Mouse (Mus musculus): ENCODE data around the gene Camta2. TPM values are rescaled to one million over a fixed set of nuclear protein-coding genes. Genes with fewer than 3 reads are reported as not detected.

Camta2 gene
- polyA plus RNA-seq, 2 experiments = 2.1 to 2.7 TPM

- Histone ChIP-seq H3K4me3 (ENCODE audit: insufficient read depth in 1 of 2, low read depth in 2 of 2, low read length in 2 of 2) (peak overlapping the region; percentile 79 to 93), H3K4me2 (ENCODE audit: low read depth) (peak overlapping the region; percentile 91), H3K27ac (peak overlapping the region; percentile 89), H3K36me3 (replicated peaks; ENCODE audit: control insufficient read depth, insufficient read depth, low read depth) (peaks cover 12% of the 10 kb centered on the region), H3K4me1 (replicated peaks; ENCODE audit: control insufficient read depth in 2 of 2, insufficient read depth in 2 of 2, low read length in 1 of 2) (peaks cover 9 to 12% of the 10 kb centered on the region in 2 experiments), H3K27me3 (ENCODE audit: control insufficient read depth, insufficient read depth, low read length) (no peaks in the 10 kb centered on the region), H3K9ac (replicated peaks) (peak overlapping the region; percentile 81), H3K9me3 (ENCODE audit: control insufficient read depth, low read length) (no peaks in the 10 kb centered on the region)
- WGBS (ENCODE audit: insufficient replicate concordance) = under 1% methylated on average over 15 of the region's 15 CpGs
- peak; percentile 67 for ATAC-seq (ENCODE audit: insufficient read depth)
- no peak for DNase-seq (ENCODE audit: low read depth in 3 of 3, low spot score in 3 of 3)
- TF ChIP-seq EP300 (IDR thresholded peaks at IDR 0.05; ENCODE audit: low read depth) (no peak), CTCF (IDR thresholded peaks at IDR 0.05; ENCODE audit: low read depth) (no peak)
Observed at GRCm38 (mm10) chr11:70668335-70668770, 19.6 kb downstream of the Camta2 start.

GRCm38 (mm10) chr11:70667271-70668150 lies 20.4 kb downstream of the Camta2 start:
- Histone ChIP-seq H3K4me2 (ENCODE audit: low read depth) (peak overlapping the region; percentile 91), H3K4me1 (replicated peaks; ENCODE audit: control insufficient read depth in 2 of 2, insufficient read depth in 2 of 2, low read length in 1 of 2) (peaks cover 9 to 12% of the 10 kb centered on the region in 2 experiments), H3K36me3 (replicated peaks; ENCODE audit: control insufficient read depth, insufficient read depth, low read depth) (peaks cover 17% of the 10 kb centered on the region), H3K9me3 (ENCODE audit: control insufficient read depth, low read length) (no peaks in the 10 kb centered on the region), H3K4me3 (ENCODE audit: insufficient read depth in 1 of 2, low read depth in 2 of 2, low read length in 2 of 2) (peak overlapping the region; percentile 79 to 93), H3K27ac (peak overlapping the region; percentile 89), H3K9ac (replicated peaks) (peak overlapping the region; percentile 81), H3K27me3 (ENCODE audit: control insufficient read depth, insufficient read depth, low read length) (no peaks in the 10 kb centered on the region)
- no peak for DNase-seq (ENCODE audit: low read depth in 3 of 3, low spot score in 3 of 3)
- ATAC-seq (ENCODE audit: insufficient read depth) = no peak
- 62% methylated on average over 14 of the region's 14 CpGs for WGBS (ENCODE audit: insufficient replicate concordance)
- no peak for TF ChIP-seq EP300 (IDR thresholded peaks at IDR 0.05; ENCODE audit: low read depth)
- TF ChIP-seq CTCF (IDR thresholded peaks at IDR 0.05; ENCODE audit: low read depth) = no peak

GRCm38 (mm10) chr11:70666687-70667086 lies 21.2 kb downstream of the Camta2 start:
- 88% methylated on average over 8 of the region's 8 CpGs for WGBS (ENCODE audit: insufficient replicate concordance)
- H3K4me1 ChIP-seq (replicated peaks; ENCODE audit: control insufficient read depth in 2 of 2, insufficient read depth in 2 of 2, low read length in 1 of 2) = peaks cover 9 to 12% of the 10 kb centered on the region in 2 experiments
- H3K27ac ChIP-seq = no peak overlapping the region
- H3K4me3 ChIP-seq (ENCODE audit: insufficient read depth in 1 of 2, low read depth in 2 of 2, low read length in 2 of 2) = no peak overlapping the region
- TF ChIP-seq CTCF (IDR thresholded peaks at IDR 0.05; ENCODE audit: low read depth) (no peak), EP300 (IDR thresholded peaks at IDR 0.05; ENCODE audit: low read depth) (no peak)
- no peak for DNase-seq (ENCODE audit: low read depth in 3 of 3, low spot score in 3 of 3)
- no peak for ATAC-seq (ENCODE audit: insufficient read depth)
- H3K36me3 ChIP-seq (replicated peaks; ENCODE audit: control insufficient read depth, insufficient read depth, low read depth) = peaks cover 17% of the 10 kb centered on the region
- H3K27me3 ChIP-seq (ENCODE audit: control insufficient read depth, insufficient read depth, low read length) = no peaks in the 10 kb centered on the region
- H3K9me3 ChIP-seq (ENCODE audit: control insufficient read depth, low read length) = no peaks in the 10 kb centered on the region
- H3K4me2 ChIP-seq (ENCODE audit: low read depth) = no peak overlapping the region
- no peak overlapping the region for H3K9ac ChIP-seq (replicated peaks)

GRCm38 (mm10) chr11:70664741-70665140 lies 23.2 kb downstream of the Camta2 start:
- DNase-seq (ENCODE audit: low read depth in 3 of 3, low spot score in 3 of 3) = no peak
- Histone ChIP-seq H3K4me3 (ENCODE audit: insufficient read depth in 1 of 2, low read depth in 2 of 2, low read length in 2 of 2) (no peak overlapping the region), H3K36me3 (replicated peaks; ENCODE audit: control insufficient read depth, insufficient read depth, low read depth) (peaks cover 17% of the 10 kb centered on the region), H3K27ac (no peak overlapping the region), H3K27me3 (ENCODE audit: control insufficient read depth, insufficient read depth, low read length) (no peaks in the 10 kb centered on the region), H3K4me2 (ENCODE audit: low read depth) (no peak overlapping the region), H3K4me1 (replicated peaks; ENCODE audit: control insufficient read depth in 2 of 2, insufficient read depth in 2 of 2, low read length in 1 of 2) (peaks cover 9 to 10% of the 10 kb centered on the region in 2 experiments), H3K9me3 (ENCODE audit: control insufficient read depth, low read length) (no peaks in the 10 kb centered on the region), H3K9ac (replicated peaks) (no peak overlapping the region)
- no peak for ATAC-seq (ENCODE audit: insufficient read depth)
- WGBS (ENCODE audit: insufficient replicate concordance) = 82% methylated on average over 9 of the region's 9 CpGs
- TF ChIP-seq CTCF (IDR thresholded peaks at IDR 0.05; ENCODE audit: low read depth) = 0 out of 2 replicates have a peak, but pooled peaks have one; percentile 29
- TF ChIP-seq EP300 (IDR thresholded peaks at IDR 0.05; ENCODE audit: low read depth) = no peak

- H3K36me3 ChIP-seq (replicated peaks; ENCODE audit: control insufficient read depth, insufficient read depth, low read depth) = peaks cover 17% of the 10 kb centered on the region
- ATAC-seq (ENCODE audit: insufficient read depth) (no peak), DNase-seq (ENCODE audit: low read depth in 3 of 3, low spot score in 3 of 3) (no peak)
- no peaks in the 10 kb centered on the region for H3K27me3 ChIP-seq (ENCODE audit: control insufficient read depth, insufficient read depth, low read length)
- H3K4me3 ChIP-seq (ENCODE audit: insufficient read depth in 1 of 2, low read depth in 2 of 2, low read length in 2 of 2) = no peak overlapping the region
- 86% methylated on average over 6 of the region's 6 CpGs for WGBS (ENCODE audit: insufficient replicate concordance)
- no peak overlapping the region for H3K27ac ChIP-seq
- H3K9ac ChIP-seq (replicated peaks) = no peak overlapping the region
- peaks cover 9 to 10% of the 10 kb centered on the region in 2 experiments for H3K4me1 ChIP-seq (replicated peaks; ENCODE audit: control insufficient read depth in 2 of 2, insufficient read depth in 2 of 2, low read length in 1 of 2)
- no peak for TF ChIP-seq CTCF (IDR thresholded peaks at IDR 0.05; ENCODE audit: low read depth)
- no peak for TF ChIP-seq EP300 (IDR thresholded peaks at IDR 0.05; ENCODE audit: low read depth)
- no peak overlapping the region for H3K4me2 ChIP-seq (ENCODE audit: low read depth)
- H3K9me3 ChIP-seq (ENCODE audit: control insufficient read depth, low read length) = no peaks in the 10 kb centered on the region
Observed at GRCm38 (mm10) chr11:70663957-70664356, 23.9 kb downstream of the Camta2 start.
